Mouse (Mus musculus) lung, adult 10 weeks (tissue): ENCODE measurements around the gene Prmt9. TPM values are rescaled to one million over a fixed set of nuclear protein-coding genes. Genes with fewer than 3 reads are reported as not detected.

Experiments used
- polyA plus RNA-seq: library from polyadenylated mRNA; stranded (reverse); fragments of 350-450 nt; fragmentation: Illumina TruSeq; extraction: RNeasy Lipid Tissue Mini Kit (QIAGEN cat#74804); gene quantifications from one replicate; pipeline ENCODE4 v1.2.3, GENCODE M21; 2014; ENCODE audit warnings: low read depth, low replicate concordance; ENCODE audit not compliant: insufficient read depth

Prmt9 gene
- 8.7 TPM for polyA plus RNA-seq

GRCm38 (mm10) chr8:77549121-77549706 is at the start of gene Prmt9:
Gene Prmt9, plus strand, starts transcription at chr8:77549397.

GRCm38 (mm10) chr8:77517301-77518200 is 31.6 kb upstream of the Prmt9 start, which contains the start of gene Arhgap10:
Gene Arhgap10, minus strand, starts transcription at chr8:77517953.

GRCm38 (mm10) chr8:77610374-77610969 is 61.3 kb downstream of the Prmt9 start, which contains the start of gene Tmem184c:
Gene Tmem184c, minus strand, starts transcription at chr8:77610698.

Other genes starting within 250 kb of the Prmt9 start
- 7.7 TPM for gene Arhgap10, start 31.4 kb upstream of the Prmt9 start, polyA plus RNA-seq
- gene Tmem184c, start 61.3 kb downstream of the Prmt9 start, polyA plus RNA-seq, result 7.4 TPM
- 22.0 TPM for gene Ednra, start 175.1 kb downstream of the Prmt9 start, polyA plus RNA-seq